Mouse (Mus musculus) thymus, adult 2 months (tissue): Measurements from ENCODE around the gene Gxylt2.

Experiments used
- CTCF ChIP-seq: fragments of 200-500 bp; IDR thresholded peaks from 2 replicates; pipeline ENCODE4 v1.5.1; 2012; ENCODE audit warnings: mild to moderate bottlenecking, control low read depth, low read length, moderate library complexity, borderline replicate concordance; ENCODE audit not compliant: control insufficient read depth, poor library complexity, insufficient read depth; ENCODE audit errors: extremely low read depth
- POLR2A ChIP-seq: fragments of 200-500 bp; IDR thresholded peaks from 2 replicates; pipeline ENCODE4 v1.6.1; 2012; ENCODE audit warnings: mild to moderate bottlenecking, low read length, control low read depth, moderate library complexity; ENCODE audit not compliant: control insufficient read depth, poor library complexity, insufficient read depth; ENCODE audit errors: extremely low read depth

DNA sequence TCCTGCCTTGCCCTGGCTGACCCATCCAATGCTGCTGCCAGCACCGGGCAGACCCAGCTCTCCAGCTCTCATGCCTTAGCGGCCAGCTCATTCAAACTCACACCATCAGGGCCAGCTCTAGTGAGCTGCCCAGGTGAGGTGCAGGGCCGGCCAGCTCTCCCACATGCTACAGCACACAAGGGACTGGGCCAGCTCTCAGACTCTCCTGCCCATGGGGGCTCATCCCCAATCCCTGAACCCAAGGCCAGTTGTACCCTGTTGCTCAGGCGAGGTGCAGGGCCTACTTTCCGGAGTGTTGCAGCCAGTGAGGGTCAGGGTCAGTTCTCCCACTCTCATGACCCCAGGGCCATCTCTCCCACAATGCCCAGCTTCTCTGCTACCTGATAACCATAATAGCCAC, 74.1 kb downstream of the Gxylt2 start:
- no peak for TF ChIP-seq CTCF
- TF ChIP-seq POLR2A: no peak
